Mouse (Mus musculus) spleen, adult 2 months (tissue): ENCODE measurements at regions not wholly inside any gene's neighbourhood (a gene's known extent, or its start where the extent isn't known, plus 50 kb on each side); places are given as distances from the start of the nearest gene placed in this dataset.

ENCODE experiments used
- DNase-seq, 2 experiments: peaks; one replicate each; pipeline versions ENCODE4 v3.0.0 to v3.0.0-alpha.2; 2012 to 2021; ENCODE audit warnings: low spot score in 2 of 2, low read depth in 1 of 2
- H3K27ac ChIP-seq: fragments of 200-500 bp; 2 replicates; pipeline ENCODE4 v1.5.1; 2012; ENCODE audit warnings: low read length, inconsistent platforms; ENCODE audit not compliant: insufficient read depth
- H3K27me3 ChIP-seq: fragments of 200-500 bp; 2 replicates; pipeline ENCODE4 v1.6.1; 2012; ENCODE audit warnings: mild to moderate bottlenecking, moderate library complexity, low read length, inconsistent platforms; ENCODE audit not compliant: control insufficient read depth, insufficient read depth
- H3K36me3 ChIP-seq: fragments of 200-500 bp; 2 replicates; pipeline ENCODE4 v1.6.1; 2012; ENCODE audit warnings: mild to moderate bottlenecking, low read length, inconsistent platforms; ENCODE audit not compliant: control insufficient read depth, insufficient read depth
- H3K4me1 ChIP-seq: fragments of 200-500 bp; 2 replicates; pipeline ENCODE4 v1.6.1; 2011; ENCODE audit warnings: inconsistent platforms; ENCODE audit not compliant: control insufficient read depth, insufficient read depth, insufficient read length
- H3K4me3 ChIP-seq: fragments of 200-500 bp; 2 replicates; pipeline ENCODE4 v1.5.1; 2011; ENCODE audit warnings: mild to moderate bottlenecking, inconsistent platforms; ENCODE audit not compliant: insufficient read depth, insufficient read length; ENCODE audit errors: extremely low read depth
- CTCF ChIP-seq: fragments of 200-500 bp; IDR thresholded peaks from 2 replicates; pipeline ENCODE4 v1.5.1; 2011; ENCODE audit warnings: mild to moderate bottlenecking, inconsistent platforms; ENCODE audit not compliant: insufficient read depth, insufficient read length, insufficient replicate concordance; ENCODE audit errors: extremely low read depth
- POLR2A ChIP-seq: fragments of 200-500 bp; IDR thresholded peaks from 2 replicates; pipeline ENCODE4 v1.6.1; 2011; ENCODE audit warnings: low read depth, low read length, inconsistent platforms
- WGBS: fragments of 180-500 bp; shearing (Covaris S2); methylation state at CpG from one replicate; pipeline ENCODE4 v1.1.7; 2018; 5-methylcytosine and 5-hydroxymethylcytosine counted together

DNA sequence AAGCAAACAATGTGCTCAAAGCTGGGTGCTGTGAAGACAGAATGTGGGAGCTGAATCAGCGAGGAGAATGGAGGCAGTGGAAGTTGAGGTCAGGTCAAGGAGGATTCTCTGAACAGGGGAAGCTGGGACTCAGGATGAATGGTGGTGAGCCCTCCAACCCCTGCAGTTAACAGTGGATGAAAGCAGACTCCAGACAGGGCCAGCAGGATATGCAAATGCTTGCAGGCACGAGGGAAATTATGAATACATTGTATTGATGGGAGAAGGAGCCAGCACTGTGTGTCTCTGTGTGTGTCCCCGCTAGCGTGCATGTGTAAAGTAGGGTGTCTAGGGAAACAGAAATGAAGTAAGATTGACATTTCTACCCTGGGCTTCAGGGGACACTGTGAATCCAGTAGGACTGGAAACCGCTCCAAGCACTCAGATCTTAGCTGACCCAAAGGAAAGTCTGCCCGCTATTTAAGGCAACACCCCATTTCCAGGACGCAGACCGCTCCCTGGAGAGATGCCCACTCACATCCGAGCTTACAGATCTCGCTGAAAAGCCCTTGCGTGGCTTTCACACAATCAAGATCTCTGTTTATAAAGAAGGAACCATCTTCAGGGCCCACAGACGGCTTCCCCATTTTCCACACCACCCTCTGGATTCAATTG, 141.7 kb downstream of the Trim33 start:
- no peak overlapping the region for H3K4me3 ChIP-seq
- H3K27me3 ChIP-seq, result no peaks in the 10 kb centered on the region
- TF ChIP-seq CTCF (no peak), POLR2A (no peak)
- no peaks in the 10 kb centered on the region for H3K4me1 ChIP-seq
- 72% methylated on average over 12 of the region's 12 CpGs for WGBS
- H3K27ac ChIP-seq, result no peak overlapping the region
- no peak for DNase-seq
- H3K36me3 ChIP-seq, result no peaks in the 10 kb centered on the region

DNA sequence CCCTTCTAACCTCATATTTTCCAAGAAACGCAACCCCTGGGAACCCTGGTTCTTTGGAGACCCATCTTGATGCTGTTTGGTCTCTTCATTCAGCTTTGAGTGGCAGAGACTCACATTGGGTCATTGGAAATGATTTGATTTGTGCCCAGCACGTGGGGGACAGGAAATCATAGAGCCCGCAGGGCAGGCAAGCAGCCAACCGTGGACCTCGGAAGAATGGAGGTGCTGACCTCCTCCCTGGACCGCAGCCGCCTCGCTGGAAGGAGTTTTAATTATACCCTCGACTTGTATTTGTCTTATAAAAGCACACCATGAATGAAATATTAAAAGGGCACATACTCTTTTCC, 142.2 kb downstream of the Trim33 start:
- H3K4me1 ChIP-seq, result no peaks in the 10 kb centered on the region
- no peak overlapping the region for H3K4me3 ChIP-seq
- H3K36me3 ChIP-seq, result no peaks in the 10 kb centered on the region
- H3K27ac ChIP-seq, result no peak overlapping the region
- TF ChIP-seq CTCF (no peak), POLR2A (no peak)
- WGBS, result 71% methylated on average over 9 of the region's 9 CpGs
- H3K27me3 ChIP-seq, result no peaks in the 10 kb centered on the region
- no peak for DNase-seq

DNA sequence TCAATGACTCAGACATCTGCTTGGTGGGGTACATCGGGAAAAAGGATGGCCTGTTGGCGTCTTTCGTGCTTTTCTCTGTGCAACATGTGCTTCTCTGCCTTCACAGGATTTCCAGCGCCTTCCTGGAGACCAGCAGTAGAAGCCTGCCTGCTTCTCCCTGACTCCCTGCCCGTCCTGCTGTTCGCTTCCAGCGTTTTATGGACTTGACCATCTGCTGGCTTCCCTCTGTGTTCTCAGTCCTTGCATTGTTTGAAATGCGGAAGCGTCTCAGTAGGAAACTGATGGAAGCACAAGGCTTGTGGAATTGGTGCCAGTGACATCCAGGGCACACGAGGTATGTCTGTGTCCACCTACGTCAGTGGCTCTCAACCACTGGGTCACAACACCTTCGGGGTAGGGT, 143.7 kb downstream of the Trim33 start:
- DNase-seq, result no peak
- H3K27me3 ChIP-seq, result no peaks in the 10 kb centered on the region
- WGBS, result 86% methylated on average over 12 of the region's 12 CpGs
- H3K36me3 ChIP-seq, result no peaks in the 10 kb centered on the region
- TF ChIP-seq CTCF (no peak), POLR2A (no peak)
- no peaks in the 10 kb centered on the region for H3K4me1 ChIP-seq
- H3K27ac ChIP-seq, result no peak overlapping the region
- no peak overlapping the region for H3K4me3 ChIP-seq

DNA sequence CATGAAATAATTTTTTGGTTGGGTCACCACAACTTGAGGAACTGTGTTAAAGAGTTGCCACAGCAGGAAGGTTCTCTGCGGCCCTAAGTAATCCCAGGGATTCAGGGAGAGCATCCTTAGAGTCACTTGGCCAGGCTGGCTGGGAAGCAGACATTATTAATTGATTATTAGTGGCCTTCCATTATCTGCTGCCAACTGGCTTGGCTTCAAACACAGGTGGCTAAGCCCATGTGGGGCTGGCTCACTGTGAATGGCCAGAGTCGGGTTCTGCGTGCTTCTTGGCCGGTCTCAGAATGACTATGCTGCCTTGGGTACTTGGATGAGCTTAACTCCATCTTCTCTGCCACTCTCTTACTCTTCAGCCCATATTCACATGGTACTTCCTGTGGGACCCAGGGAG, 144.2 kb downstream of the Trim33 start:
- H3K27me3 ChIP-seq, result no peaks in the 10 kb centered on the region
- H3K27ac ChIP-seq, result no peak overlapping the region
- H3K4me3 ChIP-seq, result no peak overlapping the region
- WGBS, result 90% methylated on average over 4 of the region's 4 CpGs
- H3K36me3 ChIP-seq, result no peaks in the 10 kb centered on the region
- no peaks in the 10 kb centered on the region for H3K4me1 ChIP-seq
- TF ChIP-seq CTCF, result no peak
- DNase-seq, result no peak

DNA sequence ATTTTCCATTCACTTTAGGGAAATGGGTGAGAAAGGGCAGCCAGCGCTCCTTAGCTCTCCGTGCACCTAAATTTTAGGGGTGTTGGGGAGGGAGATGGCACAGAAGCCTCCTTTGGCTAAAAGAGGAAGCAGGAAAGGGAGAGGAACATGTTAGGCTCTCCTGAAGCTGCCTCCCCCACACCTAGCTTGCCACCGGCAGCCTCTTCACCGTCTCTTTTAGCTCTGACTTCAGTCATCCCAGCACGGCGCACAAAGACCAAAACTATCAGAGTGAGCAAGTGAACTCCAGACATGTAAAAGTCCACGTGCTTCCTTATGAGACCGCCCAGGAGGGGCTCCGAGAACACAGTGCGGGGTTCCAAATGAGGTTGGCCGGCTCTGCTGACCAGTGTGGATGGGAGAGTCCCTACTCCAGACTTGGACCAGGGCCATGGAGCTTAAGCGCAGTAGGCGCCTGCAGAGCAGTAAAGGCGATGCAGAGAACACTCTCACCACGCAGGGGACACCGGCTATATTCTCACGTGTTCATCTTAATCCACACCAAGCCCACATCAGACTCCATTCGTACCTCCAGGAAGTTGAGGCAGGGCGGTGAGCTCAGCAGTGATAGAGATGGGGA, 146.8 kb downstream of the Trim33 start:
- H3K27me3 ChIP-seq, result no peaks in the 10 kb centered on the region
- no peak overlapping the region for H3K27ac ChIP-seq
- DNase-seq, result no peak
- WGBS, result 84% methylated on average over 19 of the region's 19 CpGs
- no peak overlapping the region for H3K4me3 ChIP-seq
- H3K36me3 ChIP-seq, result no peaks in the 10 kb centered on the region
- TF ChIP-seq CTCF (no peak), POLR2A (no peak)
- no peaks in the 10 kb centered on the region for H3K4me1 ChIP-seq

DNA sequence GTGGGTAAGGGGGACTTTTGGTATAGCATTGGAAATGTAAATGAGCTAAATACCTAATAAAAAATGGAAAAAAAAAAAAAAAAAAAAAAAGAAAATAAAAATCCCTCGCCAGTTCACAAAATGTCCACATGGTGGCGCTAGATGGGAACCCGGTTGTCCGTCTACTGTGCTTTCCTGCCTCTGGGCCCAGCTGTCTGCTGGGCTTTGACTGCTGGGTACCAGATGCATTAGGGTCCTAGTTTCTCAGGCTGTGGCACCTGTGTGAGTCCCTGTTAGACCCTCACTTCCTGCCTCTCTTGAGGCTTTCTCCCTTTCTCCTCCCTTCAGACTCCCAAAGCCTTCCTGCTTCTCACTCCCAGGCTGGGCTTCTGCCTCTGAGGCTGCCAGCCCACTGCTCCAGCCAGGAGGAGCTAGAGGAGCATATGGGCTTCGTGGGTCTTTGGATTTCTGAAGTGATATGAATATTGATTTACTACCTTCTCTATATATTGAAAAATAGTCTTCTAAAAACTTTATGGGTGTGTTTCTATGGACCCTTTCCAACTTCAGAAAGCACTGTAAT, 145.7 kb upstream of the Syt6 start:
- Histone ChIP-seq H3K27me3 (no peaks in the 10 kb centered on the region), H3K27ac (no peak overlapping the region), H3K4me3 (no peak overlapping the region), H3K36me3 (no peaks in the 10 kb centered on the region), H3K4me1 (no peaks in the 10 kb centered on the region)
- 12% methylated on average over 5 of the region's 5 CpGs for WGBS
- TF ChIP-seq CTCF (peak; percentile 47; the same call in 1 of the 2 replicates), POLR2A (no peak)
- DNase-seq, result no peak

DNA sequence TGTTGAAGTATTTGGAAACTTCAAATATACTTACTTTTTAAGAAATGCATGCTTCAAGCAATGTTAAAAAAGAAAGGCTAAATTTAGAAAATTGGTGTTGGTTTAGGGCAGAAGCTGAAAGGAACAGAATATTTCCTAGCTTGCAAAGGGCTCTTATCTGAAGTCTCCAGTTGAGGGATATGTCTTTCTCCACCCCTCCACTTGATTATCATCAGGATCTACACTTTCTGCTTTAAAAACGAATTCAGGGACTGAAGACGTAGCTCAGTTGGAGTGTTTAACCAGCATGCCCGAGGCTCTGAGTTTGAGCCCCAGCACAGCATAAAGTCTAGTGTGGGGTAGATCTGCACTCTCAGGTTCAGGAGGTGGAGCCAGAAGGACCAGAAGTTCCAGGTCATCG, 144.9 kb upstream of the Syt6 start:
- Histone ChIP-seq H3K4me1 (no peaks in the 10 kb centered on the region), H3K27ac (no peak overlapping the region), H3K27me3 (no peaks in the 10 kb centered on the region), H3K4me3 (no peak overlapping the region), H3K36me3 (no peaks in the 10 kb centered on the region)
- TF ChIP-seq CTCF (no peak), POLR2A (no peak)
- 73% methylated on average over 4 of the region's 4 CpGs for WGBS
- DNase-seq, result no peak
